Mouse (Mus musculus): Measurements from ENCODE around the gene Mfsd12. TPM values are rescaled to one million over a fixed set of nuclear protein-coding genes. Genes with fewer than 3 reads are reported as not detected.

Mfsd12 gene
- total and polyA plus RNA-seq, 3 experiments: 22.5 to 29.0 TPM; not detected in 1

DNA sequence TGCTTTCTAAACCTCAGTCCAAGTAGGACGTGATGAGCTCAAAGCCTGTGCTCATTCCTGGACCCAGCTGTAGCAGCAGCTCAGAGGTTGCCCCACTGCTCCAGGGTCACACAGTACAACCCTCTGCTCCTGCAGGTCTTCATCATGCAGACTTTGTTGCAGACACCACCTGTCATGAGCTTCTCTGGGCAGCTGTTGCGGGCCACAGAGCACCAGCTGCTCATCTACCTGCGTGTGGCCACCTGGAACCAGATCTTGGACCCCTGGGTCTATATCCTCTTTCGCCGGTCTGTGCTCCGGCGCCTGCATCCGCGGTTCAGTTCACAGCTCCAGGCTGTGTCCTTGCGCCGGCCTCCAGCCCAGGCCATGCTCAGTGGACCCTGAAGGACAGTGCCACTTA, 23.0 kb upstream of the Mfsd12 start:
- Histone ChIP-seq H3K27ac (ENCODE audit: control insufficient read depth, low read depth, low read length) (no peak overlapping the region), H3K36me3 (ENCODE audit: control insufficient read depth in 1 of 2, insufficient read depth in 2 of 2, low read length in 2 of 2) (no peaks in the 10 kb centered on the region), H3K4me3 (ENCODE audit: control insufficient read depth in 1 of 2, insufficient read depth in 1 of 2, low read depth in 2 of 2, low read length in 2 of 2) (no peak overlapping the region), H3K9ac (ENCODE audit: control insufficient read depth, low read depth, low read length, poor library complexity, severe bottlenecking) (no peak overlapping the region), H3K27me3 (ENCODE audit: control insufficient read depth in 1 of 2, insufficient read depth in 2 of 2, low read length in 2 of 2) (no peaks in the 10 kb centered on the region; a peak in 1 of 4 replicates), H3K79me2 (ENCODE audit: control insufficient read depth, insufficient read depth, low read length, poor library complexity) (no peaks in the 10 kb centered on the region), H3K9me3 (replicated peaks; ENCODE audit: insufficient read depth, low read length) (no peaks in the 10 kb centered on the region), H3K4me1 (ENCODE audit: control insufficient read depth in 1 of 2, insufficient read depth in 2 of 2, low read length in 2 of 2) (no peaks in the 10 kb centered on the region)
- TF ChIP-seq POLR2AphosphoS5 (IDR thresholded peaks at IDR 0.05; ENCODE audit: borderline replicate concordance, low read depth, low read length) (no peak), POLR2AphosphoS2 (IDR thresholded peaks at IDR 0.05; ENCODE audit: low read length) (no peak), ZC3H11A (IDR thresholded peaks at IDR 0.05; ENCODE audit: low read depth, low read length) (no peak), SMC3 (IDR thresholded peaks at IDR 0.05; ENCODE audit: low read depth, low read length) (no peak), NRF1 (IDR thresholded peaks at IDR 0.05; ENCODE audit: insufficient read depth, low read depth, low read length, poor library complexity, severe bottlenecking) (no peak), ZKSCAN1 (IDR thresholded peaks at IDR 0.05; ENCODE audit: low read depth, low read length) (no peak), MYC (IDR thresholded peaks at IDR 0.05; ENCODE audit: low read depth, low read length) (no peak), TBP (IDR thresholded peaks at IDR 0.05; ENCODE audit: low read depth, low read length) (no peak), ELF1 (IDR thresholded peaks at IDR 0.05; ENCODE audit: low read depth, low read length) (no peak)
- DNase-seq (ENCODE audit: low read depth, low spot score): no peak

DNA sequence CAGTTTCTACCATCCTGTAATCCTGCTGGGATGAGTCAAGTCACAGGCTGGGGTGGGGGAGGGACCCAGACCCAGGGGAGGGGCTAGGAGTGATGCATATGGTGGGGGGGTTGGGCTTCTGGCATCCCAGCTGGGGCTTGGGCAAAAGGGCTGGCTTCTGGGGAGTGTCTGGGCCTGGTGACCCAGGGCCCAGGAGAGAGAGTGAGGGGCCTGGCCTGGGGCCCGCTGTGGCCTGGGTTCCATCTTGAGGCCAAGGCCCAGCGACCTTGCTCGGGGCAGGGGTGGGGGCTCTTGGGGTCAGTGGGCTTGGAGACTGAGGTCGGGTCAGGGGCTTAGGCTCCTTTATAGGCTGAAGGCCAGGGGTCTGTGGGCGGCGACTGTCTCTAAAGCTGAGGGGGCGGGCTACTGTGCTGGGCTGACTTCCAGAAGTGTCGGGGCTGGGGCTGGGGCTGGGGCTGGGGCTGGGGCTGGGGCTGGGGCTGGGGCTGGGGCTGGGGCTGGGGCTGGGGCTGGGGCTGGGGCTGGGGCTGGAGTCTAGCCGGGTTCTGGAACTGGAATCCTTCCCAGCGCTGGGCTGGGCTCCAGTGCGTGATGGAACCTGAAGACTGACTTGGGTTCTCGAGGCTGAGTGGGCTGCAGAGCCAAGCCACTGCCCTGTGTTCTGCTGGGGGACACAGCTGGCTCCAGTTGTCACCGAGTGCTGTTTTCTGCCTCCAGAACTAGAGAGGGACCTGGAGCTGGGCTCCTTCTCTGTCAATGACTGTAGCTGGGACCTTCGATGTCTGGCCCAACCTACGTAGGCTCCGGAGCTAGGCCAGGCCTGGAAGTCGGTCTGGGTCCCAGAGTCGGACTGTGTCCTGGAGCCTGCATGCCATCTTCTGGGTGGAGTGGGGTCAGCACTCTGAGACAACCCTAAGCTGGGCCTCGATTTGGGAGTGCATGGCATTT, 21.6 kb upstream of the Mfsd12 start:
- TF ChIP-seq ZC3H11A (IDR thresholded peaks at IDR 0.05; ENCODE audit: low read depth, low read length): no peak
- no peak for TF ChIP-seq ZMIZ1 (IDR thresholded peaks at IDR 0.05; ENCODE audit: low read depth, low read length)
- TF ChIP-seq E2F4 (IDR thresholded peaks at IDR 0.05; ENCODE audit: borderline replicate concordance, low read depth, low read length): no peak
- TF ChIP-seq EP300 (IDR thresholded peaks at IDR 0.05; ENCODE audit: low read depth in 1 of 2, low read length in 2 of 2): no peak
- no peak for TF ChIP-seq CHD1 (IDR thresholded peaks at IDR 0.05; ENCODE audit: low read depth, low read length)
- no peak for TF ChIP-seq ZKSCAN1 (IDR thresholded peaks at IDR 0.05; ENCODE audit: low read depth, low read length)

More for the DNA sequence above, 21.6 kb upstream of the Mfsd12 start:
- Histone ChIP-seq H3K9me3 (replicated peaks; ENCODE audit: insufficient read depth, low read length) (no peaks in the 10 kb centered on the region), H3K4me3 (ENCODE audit: control insufficient read depth in 1 of 2, insufficient read depth in 1 of 2, low read depth in 2 of 2, low read length in 2 of 2) (no peak overlapping the region), H3K9ac (ENCODE audit: control insufficient read depth, low read depth, low read length, poor library complexity, severe bottlenecking) (no peak overlapping the region), H3K27me3 (ENCODE audit: control insufficient read depth in 1 of 2, insufficient read depth in 2 of 2, low read length in 2 of 2) (no peaks in the 10 kb centered on the region; a peak in 1 of 4 replicates), H3K4me1 (ENCODE audit: control insufficient read depth in 1 of 2, insufficient read depth in 2 of 2, low read length in 2 of 2) (no peaks in the 10 kb centered on the region), H3K27ac (ENCODE audit: control insufficient read depth, low read depth, low read length) (no peak overlapping the region), H3K36me3 (ENCODE audit: control insufficient read depth in 1 of 2, insufficient read depth in 2 of 2, low read length in 2 of 2) (no peaks in the 10 kb centered on the region), H3K79me2 (ENCODE audit: control insufficient read depth, insufficient read depth, low read length, poor library complexity) (no peaks in the 10 kb centered on the region)
- no peak for DNase-seq (ENCODE audit: low read depth, low spot score)

Data from MEL (cell line).